8 mouse cellular contexts compared by ENCODE assay signal in the genomic region with DNA sequence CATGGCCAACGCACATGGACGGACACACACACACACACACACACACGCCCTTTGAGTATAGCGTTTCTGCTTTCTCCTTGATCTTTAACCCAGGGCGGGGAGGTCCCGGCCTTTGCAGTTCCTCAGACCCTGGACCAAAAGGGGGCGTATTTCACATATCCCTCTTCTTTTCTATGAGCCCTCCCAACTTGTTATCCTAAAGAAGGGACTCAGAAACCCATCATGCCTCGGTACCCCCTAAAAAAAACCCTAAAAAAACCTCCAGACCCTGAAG. TPM values are rescaled to one million over a fixed set of nuclear protein-coding genes. Genes with fewer than 3 reads are reported as not detected.
DNase-seq lines count a peak whose midpoint lies in the region; ATAC-seq and TF ChIP-seq lines count a peak whose summit lies in the region.

No protein-coding gene starts in this region.

- TF ChIP-seq EP300 in liver, postnatal 0 days (IDR thresholded peaks at IDR 0.05; ENCODE audit: low read depth) = no peak

- no peak overlapping the region for H3K9ac ChIP-seq in heart, embryonic 12.5 days
- 0 out of 2 replicates have a peak overlapping the region, but pooled peaks have one; percentile 38 for H3K9ac ChIP-seq in ES-E14 (ENCODE audit: insufficient read depth, low read depth, low read length, poor library complexity, severe bottlenecking)
- H3K9ac ChIP-seq in forebrain, embryonic 16.5 days (replicated peaks; ENCODE audit: low read depth, low read length) = no peak overlapping the region
- no peak overlapping the region for H3K9ac ChIP-seq in liver, postnatal 0 days (replicated peaks)

- 8% methylated on average over 8 of the region's 8 CpGs for WGBS in heart, embryonic 12.5 days
- 8% methylated on average over 8 of the region's 8 CpGs for WGBS in forebrain, embryonic 16.5 days
- WGBS in liver, postnatal 0 days (ENCODE audit: insufficient replicate concordance) = 7% methylated on average over 8 of the region's 8 CpGs

- peaks cover 53% of the 10 kb centered on the region for H3K27me3 ChIP-seq in heart, embryonic 12.5 days (replicated peaks)
- H3K27me3 ChIP-seq in forebrain, embryonic 16.5 days (replicated peaks; ENCODE audit: control insufficient read depth, insufficient read depth, low read length) = no peaks in the 10 kb centered on the region
- H3K27me3 ChIP-seq in liver, postnatal 0 days (ENCODE audit: insufficient read depth, low read length) = peaks cover 38% of the 10 kb centered on the region

- no peaks in the 10 kb centered on the region for H3K36me3 ChIP-seq in heart, embryonic 12.5 days
- no peaks in the 10 kb centered on the region for H3K36me3 ChIP-seq in ES-E14 (ENCODE audit: control insufficient read depth, insufficient read depth, low read length, poor library complexity, severe bottlenecking)
- no peaks in the 10 kb centered on the region for H3K36me3 ChIP-seq in forebrain, embryonic 16.5 days (ENCODE audit: control insufficient read depth, insufficient read depth)
- no peaks in the 10 kb centered on the region for H3K36me3 ChIP-seq in liver, postnatal 0 days (replicated peaks; ENCODE audit: insufficient read depth, low read length)

- no peak for DNase-seq in heart, adult 9 months (ENCODE audit: low spot score in 2 of 2)
- DNase-seq in ES-E14 (ENCODE audit: low read depth, low spot score) = no peak
- no peak for DNase-seq in liver, postnatal 0 days
- no peak for DNase-seq in frontal cortex, postnatal 14 days (ENCODE audit: low spot score in 2 of 2)
- DNase-seq in left cerebral cortex, adult 8-10 months (ENCODE audit: low spot score in 2 of 2) = no peak
- DNase-seq in spleen, postnatal 10 days (ENCODE audit: low spot score in 2 of 2) = no peak

- H3K4me2 ChIP-seq in heart, embryonic 12.5 days = peak overlapping the region; percentile 90
- peak overlapping the region; percentile 75 for H3K4me2 ChIP-seq in forebrain, embryonic 16.5 days (ENCODE audit: low read length)
- peak overlapping the region; percentile 76 for H3K4me2 ChIP-seq in liver, postnatal 0 days (ENCODE audit: low read depth, low read length)

- peak overlapping the region; percentile 66 for H3K4me3 ChIP-seq in heart, embryonic 12.5 days
- peak overlapping the region; percentile 80 to 84 for H3K4me3 ChIP-seq in ES-E14 (ENCODE audit: insufficient read depth in 1 of 2, low read depth in 1 of 2, low read length in 2 of 2, poor library complexity in 1 of 2, severe bottlenecking in 1 of 2)
- peak overlapping the region; percentile 76; the same call in 1 of the 2 replicates for H3K4me3 ChIP-seq in forebrain, embryonic 16.5 days (replicated peaks; ENCODE audit: low read length)
- no peak overlapping the region for H3K4me3 ChIP-seq in liver, postnatal 0 days (ENCODE audit: low read depth, low read length)

- H3K27ac ChIP-seq in heart, embryonic 12.5 days (ENCODE audit: poor library complexity, severe bottlenecking) = no peak overlapping the region
- H3K27ac ChIP-seq in ES-E14 (ENCODE audit: insufficient read depth, low read depth, low read length, poor library complexity, severe bottlenecking) = no peak overlapping the region
- no peak overlapping the region for H3K27ac ChIP-seq in forebrain, embryonic 16.5 days (ENCODE audit: low read length)
- no peak overlapping the region for H3K27ac ChIP-seq in liver, postnatal 0 days (ENCODE audit: low read depth)

- no peak for ATAC-seq in heart, embryonic 12.5 days (ENCODE audit: insufficient number of reproducible peaks, low FRiP score)
- ATAC-seq in forebrain, embryonic 16.5 days = no peak
- ATAC-seq in liver, postnatal 0 days = no peak

- H3K9me3 ChIP-seq in heart, embryonic 12.5 days (replicated peaks) = no peaks in the 10 kb centered on the region
- no peaks in the 10 kb centered on the region for H3K9me3 ChIP-seq in ES-E14 (ENCODE audit: control insufficient read depth, insufficient read depth, low read depth, low read length)
- H3K9me3 ChIP-seq in forebrain, embryonic 16.5 days (ENCODE audit: control insufficient read depth, low read length) = no peaks in the 10 kb centered on the region
- no peaks in the 10 kb centered on the region for H3K9me3 ChIP-seq in liver, postnatal 0 days (ENCODE audit: low read length)

- TF ChIP-seq CTCF in liver, postnatal 0 days (IDR thresholded peaks at IDR 0.05; ENCODE audit: low read depth) = no peak

- in situ Hi-C loops in ES-E14 (cut with MboI; ENCODE audit: low sequenced_read_pairs in 2 of 2, unreplicated experiment in 2 of 2) = loop anchor here in 1 of 2 experiments (10.0 kb wide), 1 partner anchor 106 kb away; no protein-coding TSS in a partner anchor

- H3K4me1 ChIP-seq in heart, embryonic 12.5 days (replicated peaks) = peaks cover 34% of the 10 kb centered on the region
- peaks cover 2 to 11% of the 10 kb centered on the region in 2 experiments; a peak in 3 of 4 replicates for H3K4me1 ChIP-seq in ES-E14 (ENCODE audit: control insufficient read depth in 2 of 2, insufficient read depth in 2 of 2, low read length in 2 of 2, poor library complexity in 1 of 2)
- H3K4me1 ChIP-seq in forebrain, embryonic 16.5 days (replicated peaks; ENCODE audit: control insufficient read depth, insufficient read depth, low read length) = peaks cover 60% of the 10 kb centered on the region
- H3K4me1 ChIP-seq in liver, postnatal 0 days (ENCODE audit: insufficient read depth) = peaks cover 16% of the 10 kb centered on the region

TF ChIP-seq in ES-E14, 5 proteins besides CTCF, POLR2A, EP300 and RAD21:
- TF ChIP-seq CHD2 (IDR thresholded peaks at IDR 0.05; ENCODE audit: low read depth, low read length) = no peak
- no peak for TF ChIP-seq HCFC1 (IDR thresholded peaks at IDR 0.05; ENCODE audit: borderline replicate concordance, insufficient read depth, low read length)
- TF ChIP-seq ZC3H11A (IDR thresholded peaks at IDR 0.05; ENCODE audit: borderline replicate concordance, low read depth, low read length) = no peak
- TF ChIP-seq ZNF384 (IDR thresholded peaks at IDR 0.05; ENCODE audit: low read depth, low read length) = no peak
- no peak for TF ChIP-seq MAFK (IDR thresholded peaks at IDR 0.05; ENCODE audit: insufficient read depth, low read depth, low read length)
TF ChIP-seq in ES-E14: peak in this region for 0.

RNA-seq across cellular contexts. Expression of gene Cux2, which starts 0.9 kb away (rescaled TPM):
- polyA plus RNA-seq in heart, embryonic 12.5 days (2016; fragmentation: Nextera tagmentation; extraction: Ambion mirVana) = 7.6 and 10.1 TPM in 2 replicates
- total RNA-seq in ES-E14 (2012; rRNA removed) = 1.8 and 2.9 TPM in 2 replicates
- 32.0 and 36.2 TPM in 2 replicates for polyA plus RNA-seq in forebrain, embryonic 16.5 days (2015; fragmentation: Nextera tagmentation; extraction: Ambion mirVana)
- polyA plus RNA-seq in liver, postnatal 0 days (2015; fragmentation: Nextera tagmentation; extraction: Ambion mirVana) = 3.5 and 3.6 TPM in 2 replicates
- total RNA-seq in left cerebral cortex, adult 8-10 months (2022) = 100 to 1,000 TPM; 150 to 185 (median 160) TPM

RNA-seq across cellular contexts. Expression of gene Myl2, which starts 50.0 kb away (rescaled TPM):
- polyA plus RNA-seq in heart, embryonic 12.5 days (2016; fragmentation: Nextera tagmentation; extraction: Ambion mirVana) = 7,161 and 7,647 TPM in 2 replicates
- 0.89 TPM in 1 of 2 replicates, not detected in the other for total RNA-seq in ES-E14 (2012; rRNA removed)
- 0.44 and 1.0 TPM in 2 replicates for polyA plus RNA-seq in forebrain, embryonic 16.5 days (2015; fragmentation: Nextera tagmentation; extraction: Ambion mirVana)
- polyA plus RNA-seq in liver, postnatal 0 days (2015; fragmentation: Nextera tagmentation; extraction: Ambion mirVana) = 0.66 and 7.2 TPM in 2 replicates
- total RNA-seq in left cerebral cortex, adult 8-10 months (2022) = 1 to 10 TPM; 2.4 to 9.2 (median 3.9) TPM

Comparison
In these comparisons a context has a peak if more than half of its experiments do, and no peak if none do; other contexts are left out.
1. RNA of gene Myl2, which starts 50.0 kb away (polyA plus RNA-seq): 7,161 to 7,647 TPM in heart, embryonic 12.5 days; 0.66 to 7.2 TPM in liver, postnatal 0 days and 0.44 to 1.0 TPM in forebrain, embryonic 16.5 days; every median in the first group is over 100 times any median in the second.
2. Peak in every context shown above with its lines, with median percentiles within 50 percentile points of each other: H3K4me2 ChIP-seq.